Mouse (Mus musculus): ENCODE measurements around the gene Slc38a7. TPM values are rescaled to one million over a fixed set of nuclear protein-coding genes. Genes with fewer than 3 reads are reported as not detected.

Gene Slc38a7
- polyA plus RNA-seq, 1 experiment from 2014 or later = 9.7 TPM

GRCm38 (mm10) chr8:95821266-95821665 lies 32.1 kb downstream of the Slc38a7 start:
- Histone ChIP-seq H3K9ac (no peak overlapping the region), H3K36me3 (no peaks in the 10 kb centered on the region), H3K4me3 (no peak overlapping the region), H3K27ac (no peak overlapping the region), H3K9me3 (replicated peaks) (no peaks in the 10 kb centered on the region), H3K27me3 (replicated peaks) (peaks cover 10% of the 10 kb centered on the region; the same call in 1 of the 2 replicates), H3K4me2 (no peak overlapping the region), H3K4me1 (no peaks in the 10 kb centered on the region)
- ATAC-seq = peak; percentile 66
- WGBS (ENCODE audit: insufficient replicate concordance) = 62% methylated on average over 6 of the region's 6 CpGs

GRCm38 (mm10) chr8:95818211-95818610 lies 35.1 kb downstream of the Slc38a7 start:
- no peaks in the 10 kb centered on the region for H3K36me3 ChIP-seq
- H3K27me3 ChIP-seq (replicated peaks) = no peaks in the 10 kb centered on the region
- ATAC-seq = no peak
- no peaks in the 10 kb centered on the region for H3K9me3 ChIP-seq (replicated peaks)
- H3K27ac ChIP-seq = no peak overlapping the region
- no peak overlapping the region for H3K9ac ChIP-seq
- H3K4me3 ChIP-seq = no peak overlapping the region
- 38% methylated on average over 1 of the region's 1 CpGs for WGBS (ENCODE audit: insufficient replicate concordance)
- H3K4me1 ChIP-seq = no peaks in the 10 kb centered on the region
- H3K4me2 ChIP-seq = no peak overlapping the region

DNA sequence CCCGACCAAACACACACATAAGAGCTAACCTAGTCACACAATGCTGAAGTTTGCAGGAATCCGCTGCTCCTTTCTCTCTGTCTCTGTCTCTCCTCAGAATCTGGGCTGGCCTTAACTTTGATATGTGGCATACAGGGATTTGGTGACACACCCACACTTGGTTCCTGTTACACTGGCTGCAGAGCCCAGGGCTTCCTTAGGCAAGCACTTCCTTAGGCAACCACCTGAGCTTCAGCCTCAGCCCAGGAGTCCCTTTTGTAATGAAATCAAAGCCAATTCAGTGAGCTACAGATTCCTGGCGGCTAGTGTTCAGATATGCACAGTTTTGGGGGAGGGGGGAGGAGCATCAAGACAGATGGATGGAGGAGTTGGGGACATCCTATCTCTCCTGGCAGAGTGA lies 35.7 kb downstream of the Slc38a7 start:
- no peak overlapping the region for H3K4me3 ChIP-seq
- H3K27me3 ChIP-seq (replicated peaks) = no peaks in the 10 kb centered on the region
- no peaks in the 10 kb centered on the region for H3K36me3 ChIP-seq
- no peak overlapping the region for H3K9ac ChIP-seq
- H3K27ac ChIP-seq = no peak overlapping the region
- no peak overlapping the region for H3K4me2 ChIP-seq
- H3K9me3 ChIP-seq (replicated peaks) = no peaks in the 10 kb centered on the region
- WGBS (ENCODE audit: insufficient replicate concordance) = 47% methylated on average over 3 of the region's 3 CpGs
- H3K4me1 ChIP-seq = no peaks in the 10 kb centered on the region
- ATAC-seq = no peak

DNA sequence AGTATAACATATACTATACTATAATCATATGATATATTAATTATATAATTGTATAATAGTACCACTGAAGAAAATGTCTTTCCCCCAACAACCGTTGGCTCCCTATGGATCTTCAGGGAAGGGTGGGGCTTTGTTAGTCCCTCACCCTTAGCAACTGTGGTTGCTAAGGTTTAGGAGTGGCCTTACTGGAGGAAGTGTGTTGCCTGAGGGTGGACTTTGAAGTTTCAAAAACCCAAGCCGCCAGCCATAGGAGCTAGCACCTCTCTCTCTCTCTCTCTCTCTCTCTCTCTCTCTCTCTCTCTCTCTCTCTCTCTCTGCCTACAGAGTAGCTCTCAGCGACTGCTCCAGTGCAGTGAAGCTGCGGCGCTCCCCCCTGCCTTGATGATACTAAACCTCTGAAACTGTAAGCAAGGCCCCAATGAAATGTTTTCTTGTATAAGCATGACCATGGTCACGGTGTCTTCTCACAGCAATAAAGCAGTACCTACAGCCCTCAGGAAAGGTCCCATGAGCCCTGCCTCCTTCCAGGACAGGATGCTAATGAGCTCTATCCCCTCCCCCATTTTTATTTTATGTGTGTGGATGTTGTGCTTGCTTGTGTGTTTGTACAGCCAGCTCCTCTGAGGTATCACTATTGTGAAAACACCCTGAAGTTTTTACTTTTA lies 37.2 kb downstream of the Slc38a7 start:
- H3K27me3 ChIP-seq (replicated peaks) = no peaks in the 10 kb centered on the region
- no peak overlapping the region for H3K27ac ChIP-seq
- no peak overlapping the region for H3K4me2 ChIP-seq
- no peak overlapping the region for H3K9ac ChIP-seq
- no peak; the same call in 1 of the 2 replicates for ATAC-seq
- WGBS (ENCODE audit: insufficient replicate concordance) = 47% methylated on average over 6 of the region's 6 CpGs
- no peaks in the 10 kb centered on the region for H3K4me1 ChIP-seq
- H3K4me3 ChIP-seq = no peak overlapping the region
- no peaks in the 10 kb centered on the region for H3K9me3 ChIP-seq (replicated peaks)
- no peaks in the 10 kb centered on the region for H3K36me3 ChIP-seq

GRCm38 (mm10) chr8:95810184-95810591 lies 43.2 kb downstream of the Slc38a7 start:
- Histone ChIP-seq H3K9ac (no peak overlapping the region), H3K27ac (no peak overlapping the region), H3K4me3 (no peak overlapping the region), H3K27me3 (replicated peaks) (no peaks in the 10 kb centered on the region), H3K4me1 (peaks cover 21% of the 10 kb centered on the region), H3K36me3 (peaks cover 7% of the 10 kb centered on the region), H3K4me2 (no peak overlapping the region), H3K9me3 (replicated peaks) (no peaks in the 10 kb centered on the region)
- ATAC-seq = no peak
- WGBS (ENCODE audit: insufficient replicate concordance) = 38% methylated on average over 3 of the region's 3 CpGs

- peaks cover 17% of the 10 kb centered on the region for H3K36me3 ChIP-seq
- no peak for ATAC-seq
- H3K4me1 ChIP-seq = peaks cover 32% of the 10 kb centered on the region
- no peak overlapping the region for H3K4me2 ChIP-seq
- no peaks in the 10 kb centered on the region for H3K9me3 ChIP-seq (replicated peaks)
- H3K27ac ChIP-seq = no peak overlapping the region
- H3K27me3 ChIP-seq (replicated peaks) = no peaks in the 10 kb centered on the region
- 75% methylated on average over 5 of the region's 5 CpGs for WGBS (ENCODE audit: insufficient replicate concordance)
- no peak overlapping the region for H3K9ac ChIP-seq
- no peak overlapping the region for H3K4me3 ChIP-seq
These were observed 44.2 kb downstream of the Slc38a7 start for GRCm38 (mm10) chr8:95809116-95809515.

- Histone ChIP-seq H3K4me3 (peak overlapping the region; percentile 98; the same call in 1 of the 2 replicates), H3K4me2 (peak overlapping the region; percentile 95)
- WGBS (ENCODE audit: insufficient replicate concordance) = 69% methylated on average over 4 of the region's 4 CpGs
These were observed 44.7 kb downstream of the Slc38a7 start for GRCm38 (mm10) chr8:95808631-95809030.

DNA sequence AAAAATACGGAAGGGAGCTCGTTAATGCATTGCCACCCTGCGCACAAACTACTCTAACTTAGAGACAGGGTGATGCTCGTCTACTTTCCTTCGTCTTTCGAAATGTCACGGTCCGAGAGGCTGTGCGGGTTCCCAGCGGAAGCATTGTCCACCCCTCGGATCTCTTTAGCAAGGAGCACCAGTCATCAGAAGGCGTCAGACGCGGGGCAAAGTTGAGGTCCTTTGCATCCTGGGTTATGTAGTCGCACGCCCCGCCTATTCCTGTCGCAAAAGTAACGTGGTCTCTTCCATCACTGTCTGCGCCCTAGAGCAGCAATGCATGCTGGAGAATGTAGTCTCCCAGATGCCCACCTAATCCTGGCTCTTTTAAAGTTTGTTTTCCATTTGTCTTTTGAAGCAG lies 45.5 kb downstream of the Slc38a7 start:
- peak overlapping the region; percentile 98 for H3K9ac ChIP-seq
- H3K9me3 ChIP-seq (replicated peaks) = no peaks in the 10 kb centered on the region
- H3K4me1 ChIP-seq = peaks cover 43% of the 10 kb centered on the region
- H3K27ac ChIP-seq = peak overlapping the region; percentile 93
- peaks cover 27% of the 10 kb centered on the region for H3K36me3 ChIP-seq
- H3K4me3 ChIP-seq = peak overlapping the region; percentile 98
- 1% methylated on average over 20 of the region's 20 CpGs for WGBS (ENCODE audit: insufficient replicate concordance)
- H3K27me3 ChIP-seq (replicated peaks) = no peaks in the 10 kb centered on the region
- peak overlapping the region; percentile 95 for H3K4me2 ChIP-seq
- peak; percentile 84 for ATAC-seq

More at GRCm38 (mm10) chr8:95808631-95809030, 44.7 kb downstream of the Slc38a7 start:
- Histone ChIP-seq H3K27me3 (replicated peaks) (no peaks in the 10 kb centered on the region), H3K9me3 (replicated peaks) (no peaks in the 10 kb centered on the region), H3K36me3 (peaks cover 22% of the 10 kb centered on the region), H3K9ac (no peak overlapping the region), H3K27ac (no peak overlapping the region), H3K4me1 (peaks cover 37% of the 10 kb centered on the region)
- ATAC-seq = no peak

DNA sequence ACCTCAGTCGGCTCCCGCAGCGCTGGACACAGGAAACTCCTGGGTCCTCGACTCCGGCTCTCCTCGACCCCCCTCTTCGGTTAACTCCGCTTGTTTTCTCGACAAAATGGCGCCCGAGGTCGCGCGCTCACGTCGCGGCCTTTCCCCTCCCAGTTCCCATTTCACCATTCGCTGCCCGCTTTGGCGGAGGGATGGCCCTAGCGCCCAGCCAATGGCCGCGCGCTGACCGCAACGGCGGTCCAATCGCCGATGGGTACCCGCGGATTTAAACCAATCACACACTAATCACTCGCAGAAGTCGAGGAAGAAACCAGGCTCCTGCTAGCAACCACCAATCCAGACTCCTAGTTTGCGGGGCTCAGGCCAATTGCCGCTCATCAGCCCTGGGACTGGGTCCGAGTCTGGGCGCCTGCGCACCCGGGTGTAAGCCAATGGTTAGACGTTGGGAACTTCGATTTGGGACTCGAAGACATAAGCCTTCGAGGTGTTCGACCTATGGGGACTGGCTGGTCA lies 46.0 kb downstream of the Slc38a7 start, which contains the start of gene Cnot1:
Gene Cnot1 (minus strand): TSS at position 134 of the 513 bp plus-strand sequence.
- Histone ChIP-seq H3K4me3 (peak within 1 kb of the TSS; percentile 98), H3K4me2 (peak within 1 kb of the TSS; percentile 95), H3K4me1 (peaks cover 45% of the 10 kb centered on the region), H3K27me3 (replicated peaks) (no peaks in the 10 kb centered on the region), H3K9me3 (replicated peaks) (no peaks in the 10 kb centered on the region), H3K36me3 (peaks cover 29% of the 10 kb centered on the region), H3K27ac (peak within 1 kb of the TSS; percentile 93), H3K9ac (peak within 1 kb of the TSS; percentile 98)
- WGBS (ENCODE audit: insufficient replicate concordance) = under 1% methylated on average over 44 of the region's 44 CpGs
- ATAC-seq = peak; percentile 95

GRCm38 (mm10) chr8:95806461-95807191 lies 46.7 kb downstream of the Slc38a7 start:
- WGBS (ENCODE audit: insufficient replicate concordance) = under 1% methylated on average over 68 of the region's 69 CpGs
- Histone ChIP-seq H3K4me3 (peak overlapping the region; percentile 98), H3K27ac (peak overlapping the region; percentile 92), H3K36me3 (peaks cover 37% of the 10 kb centered on the region), H3K9me3 (replicated peaks) (no peaks in the 10 kb centered on the region), H3K4me2 (peak overlapping the region; percentile 95), H3K27me3 (replicated peaks) (no peaks in the 10 kb centered on the region), H3K4me1 (peaks cover 53% of the 10 kb centered on the region), H3K9ac (peak overlapping the region; percentile 98)
- ATAC-seq = no peak

DNA sequence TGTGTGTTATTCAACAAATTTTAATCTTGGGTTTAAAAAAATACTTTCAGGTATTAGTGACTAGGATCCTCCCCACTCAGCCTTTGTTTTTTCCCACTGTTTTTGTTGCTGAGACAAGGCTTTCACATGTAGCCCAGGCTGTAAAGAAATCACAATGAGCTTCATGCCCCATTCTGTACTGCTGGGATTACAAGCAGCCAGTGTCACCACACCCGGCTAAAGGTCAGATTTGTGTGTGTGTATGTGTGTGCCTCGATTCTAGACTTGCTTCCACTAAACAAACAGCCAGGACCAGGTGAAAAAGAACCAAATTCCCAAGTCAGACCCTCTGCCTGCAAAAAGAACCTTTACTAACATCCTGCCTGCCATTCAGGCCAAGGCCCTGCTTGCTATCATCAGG lies 47.9 kb downstream of the Slc38a7 start:
- no peaks in the 10 kb centered on the region for H3K27me3 ChIP-seq (replicated peaks)
- H3K4me2 ChIP-seq = peak overlapping the region; percentile 95
- no peak for ATAC-seq
- H3K36me3 ChIP-seq = peaks cover 47% of the 10 kb centered on the region
- 49% methylated on average over 2 of the region's 2 CpGs for WGBS (ENCODE audit: insufficient replicate concordance)
- H3K27ac ChIP-seq = peak overlapping the region; percentile 92; the same call in 1 of the 2 replicates
- peaks cover 63% of the 10 kb centered on the region for H3K4me1 ChIP-seq
- H3K9ac ChIP-seq = peak overlapping the region; percentile 98
- H3K4me3 ChIP-seq = peak overlapping the region; percentile 98
- no peaks in the 10 kb centered on the region for H3K9me3 ChIP-seq (replicated peaks)

DNA sequence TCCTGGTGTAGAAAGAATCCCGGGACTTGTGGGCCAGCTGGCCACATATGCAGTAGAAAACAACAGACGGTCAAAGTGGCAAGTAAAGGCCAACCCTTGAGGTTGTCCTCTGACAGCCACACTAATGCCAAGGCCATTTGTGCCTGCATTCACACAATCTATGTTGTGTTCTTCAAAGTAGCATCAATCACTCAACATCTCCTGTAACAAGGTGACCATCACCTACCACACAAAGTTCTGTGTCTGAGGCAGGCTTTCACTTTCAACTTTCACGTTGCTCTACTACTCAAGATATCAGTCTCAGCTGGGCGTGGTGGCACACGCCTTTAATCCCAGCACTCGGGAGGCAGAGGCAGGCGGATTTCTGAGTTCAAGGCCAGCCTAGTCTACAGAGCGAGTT lies 51.1 kb downstream of the Slc38a7 start:
- H3K27me3 ChIP-seq (replicated peaks) = no peaks in the 10 kb centered on the region
- H3K27ac ChIP-seq = no peak overlapping the region
- H3K4me3 ChIP-seq = no peak overlapping the region
- H3K9ac ChIP-seq = no peak overlapping the region
- no peak overlapping the region for H3K4me2 ChIP-seq
- no peak for ATAC-seq
- H3K9me3 ChIP-seq (replicated peaks) = no peaks in the 10 kb centered on the region
- peaks cover 68% of the 10 kb centered on the region for H3K4me1 ChIP-seq
- H3K36me3 ChIP-seq = peaks cover 73% of the 10 kb centered on the region
- 60% methylated on average over 8 of the region's 8 CpGs for WGBS (ENCODE audit: insufficient replicate concordance)

Measured in liver, embryonic 12.5 days (tissue).